Mouse (Mus musculus): ENCODE measurements around the gene Setmar. TPM values are rescaled to one million over a fixed set of nuclear protein-coding genes. Genes with fewer than 3 reads are reported as not detected.
A peak's percentile ranks its signal among the peaks of the same experiment; 100 is the strongest.

The Setmar gene
- total RNA-seq, 2 experiments from 2014 or later: 3.0 to 3.5 TPM

DNA sequence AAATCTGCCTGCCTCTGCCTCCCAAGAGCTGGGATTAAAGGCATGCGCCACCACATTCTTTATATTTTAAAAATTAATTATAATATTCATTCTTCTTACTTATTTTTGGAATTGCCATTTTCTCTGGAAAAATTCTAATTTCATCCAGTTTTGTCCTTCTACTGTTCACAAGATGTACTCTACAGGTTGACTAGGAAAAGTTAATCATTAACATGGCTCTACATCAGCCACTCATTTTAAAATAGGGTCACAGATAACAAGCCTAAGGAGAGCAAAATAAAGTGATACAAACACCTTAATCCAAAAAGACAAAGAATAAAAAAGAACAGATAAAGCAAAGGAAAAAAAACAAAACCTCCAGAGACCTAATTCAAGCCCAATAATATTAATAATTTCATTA lies 50.1 kb downstream of the Setmar start:
- no peak for DNase-seq

DNA sequence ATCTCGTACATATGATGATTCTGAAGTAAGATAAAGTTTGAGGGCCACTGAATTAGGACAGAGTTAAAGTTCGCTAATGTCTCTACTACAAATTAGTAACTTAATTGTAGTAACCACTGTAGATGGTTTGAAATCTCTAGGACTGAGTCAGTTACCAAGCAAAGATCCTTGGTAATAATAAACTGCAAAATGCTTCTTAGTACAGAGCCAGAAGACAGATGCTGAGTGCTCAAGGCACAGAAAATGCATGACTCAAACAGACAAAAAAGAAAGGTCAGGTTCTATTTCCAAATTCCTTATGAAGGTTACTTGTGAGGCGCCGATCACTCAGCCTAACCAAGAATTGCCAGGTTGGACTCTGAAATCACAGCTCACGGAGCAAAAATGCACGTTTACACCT lies 53.0 kb downstream of the Setmar start:
- DNase-seq: no peak

DNA sequence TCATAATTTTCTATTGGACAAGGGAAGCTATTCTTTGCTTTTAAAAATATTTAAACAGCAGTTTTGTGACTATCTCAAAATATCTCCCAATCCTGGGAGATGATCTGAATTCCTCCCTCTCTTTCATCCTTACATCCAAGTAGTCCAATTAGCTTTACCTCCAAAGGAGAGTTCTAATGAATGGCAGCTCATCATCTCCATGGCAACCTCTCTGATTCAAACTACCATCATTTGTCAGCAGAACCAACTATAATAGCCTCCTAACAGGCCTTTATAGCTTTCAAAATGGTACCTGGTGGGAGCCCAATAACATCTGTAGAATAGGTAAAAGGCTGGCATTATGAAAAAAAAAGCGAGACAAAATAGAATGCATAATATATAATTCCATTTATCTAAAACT lies 60.6 kb downstream of the Setmar start:
- no peak for DNase-seq

DNA sequence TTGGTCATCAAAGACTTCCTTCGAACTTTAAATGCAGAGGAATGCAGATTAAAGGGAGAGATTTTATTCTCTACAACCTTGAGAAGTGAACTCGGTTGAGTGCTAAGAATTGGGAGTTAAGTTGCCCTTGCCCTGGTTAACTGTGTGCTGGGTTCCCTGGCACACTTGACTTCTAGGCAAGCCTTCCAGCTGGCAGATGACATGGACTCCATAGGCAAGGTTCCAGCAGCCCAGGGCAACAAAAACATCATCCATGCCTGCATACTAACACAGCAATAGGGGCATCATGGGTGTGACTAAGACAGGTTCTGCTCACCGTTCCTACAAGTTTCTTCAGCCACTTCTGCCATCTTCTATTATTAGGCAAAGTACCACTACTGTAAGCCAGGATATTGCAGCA lies 61.8 kb downstream of the Setmar start:
- DNase-seq: peak; percentile 51 to 67

Other genes with a start within 250 kb of the Setmar start
- 10 to 100 TPM; 13.6 to 14.5 TPM for gene Sumf1, start 120.5 kb downstream of the Setmar start, total RNA-seq (2021)
- gene Itpr1, start 148.1 kb downstream of the Setmar start, total RNA-seq (2021): 10 to 100 TPM; 37.0 to 48.1 TPM